Mouse (Mus musculus) lung, adult 2 months (tissue): Measurements from ENCODE around the gene Slbp.

Experiments
- CTCF ChIP-seq: fragments of 200-500 bp; IDR thresholded peaks from 2 replicates; pipeline ENCODE4 v1.5.1; 2011; ENCODE audit warnings: mild to moderate bottlenecking, low read length, control low read depth; ENCODE audit not compliant: insufficient read depth
- POLR2A ChIP-seq: fragments of 200-500 bp; IDR thresholded peaks from 2 replicates; pipeline ENCODE4 v1.6.1; 2011; ENCODE audit warnings: low read depth, mild to moderate bottlenecking, control low read depth, low read length, borderline replicate concordance; ENCODE audit errors: extremely low read depth

DNA sequence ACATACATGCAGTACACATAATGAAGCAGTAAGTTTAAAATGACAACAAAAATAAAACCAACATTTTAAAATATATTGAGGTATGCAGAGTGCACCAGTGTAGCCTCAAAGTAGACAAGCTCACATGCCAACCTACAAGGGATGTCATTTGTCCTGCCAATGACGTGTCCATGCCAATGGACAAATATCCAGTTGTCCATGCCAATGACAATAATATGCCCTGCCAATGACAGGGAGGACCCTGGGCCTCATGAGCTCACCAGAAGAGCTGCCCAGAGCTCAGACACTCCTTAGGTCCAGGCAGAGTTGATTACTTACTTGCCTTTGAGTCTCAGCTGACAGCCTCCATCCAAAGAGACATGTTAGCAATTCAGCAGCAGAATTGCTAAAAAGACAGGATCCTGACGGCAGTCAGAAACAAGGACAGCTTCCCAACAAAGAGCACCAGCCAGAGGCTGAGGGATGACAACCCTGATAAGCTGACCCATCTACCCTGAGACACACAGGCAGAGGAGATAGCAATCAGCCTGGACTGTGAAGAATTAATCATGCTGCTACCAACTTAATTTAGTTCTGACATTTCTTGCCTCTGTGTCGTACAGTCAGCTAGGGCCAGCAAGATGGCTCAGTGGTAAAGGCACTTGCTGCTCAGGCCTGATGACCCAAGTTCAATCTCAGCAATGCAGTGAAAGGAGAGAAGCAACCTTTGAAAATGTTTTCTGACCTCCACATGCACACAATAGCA, 14.6 kb downstream of the Slbp start:
- TF ChIP-seq CTCF (no peak), POLR2A (no peak)
